Mouse (Mus musculus): ENCODE measurements around the gene Eprs.

- no peak for TF ChIP-seq POLR2A (IDR thresholded peaks at IDR 0.05; ENCODE audit: extremely low read depth, insufficient read depth, low read length)
- TF ChIP-seq CTCF (IDR thresholded peaks at IDR 0.05; ENCODE audit: low read depth, low read length): no peak
Observed at GRCm38 (mm10) chr1:185469551-185470021, 106.7 kb downstream of the Eprs start.

All from liver, adult 2 months (tissue).